27 mouse cellular contexts compared by ENCODE assay signal in the genomic region with DNA sequence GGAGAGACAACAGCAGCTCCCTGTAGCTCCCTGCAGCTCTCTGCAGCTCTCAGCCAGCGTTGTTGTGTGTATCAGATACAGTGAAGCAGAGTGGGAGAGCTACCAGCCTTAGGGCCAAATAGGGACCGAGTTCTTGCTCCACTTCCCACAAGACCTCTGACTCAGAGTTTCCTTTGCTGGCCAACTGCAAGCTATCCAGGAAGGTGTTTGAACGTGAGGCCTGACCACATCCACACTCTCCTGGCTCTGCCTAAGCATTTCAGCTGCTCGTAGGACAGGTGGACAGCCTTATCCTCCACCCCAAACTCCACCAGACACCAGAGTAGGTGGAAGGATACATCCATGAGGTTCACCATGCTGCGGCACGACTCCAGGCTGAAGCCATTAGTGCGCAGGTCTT. TPM values are rescaled to one million over a fixed set of nuclear protein-coding genes. Genes with fewer than 3 reads are reported as not detected.
A peak's percentile ranks its signal among the peaks of the same experiment; 100 is the strongest.
DNase-seq lines count a peak whose midpoint lies in the region; ATAC-seq lines count a peak whose summit lies in the region.
"Had no signal": no experiment of that assay in that cellular context is flagged by ENCODE, and none has a peak within 500 bp of the region (broad histone marks: within the 10 kb centered on the region; RNA-seq: fewer than 3 reads in every experiment).

No protein-coding gene starts in this region.

- H3K36me3 ChIP-seq in liver, embryonic 13.5 days, result peaks cover 80% of the 10 kb centered on the region
- H3K36me3 ChIP-seq in liver, embryonic 11.5 days (ENCODE audit: control insufficient read depth, insufficient read depth, low read length), result peaks cover 7% of the 10 kb centered on the region
- H3K36me3 ChIP-seq in forebrain, embryonic 10.5 days (replicated peaks), result no peaks in the 10 kb centered on the region
- H3K36me3 ChIP-seq: limb, embryonic 12.5 days had no signal

- H3K4me2 ChIP-seq in liver, embryonic 13.5 days, result no peak overlapping the region
- H3K4me2 ChIP-seq in liver, embryonic 11.5 days, result no peak overlapping the region
- H3K4me2 ChIP-seq: forebrain, embryonic 13.5 days; limb, embryonic 12.5 days; lung, embryonic 14.5 days had no signal

- H3K9ac ChIP-seq in liver, embryonic 13.5 days, result no peak overlapping the region
- H3K9ac ChIP-seq in liver, embryonic 11.5 days (ENCODE audit: low read depth, low read length), result no peak overlapping the region
- H3K9ac ChIP-seq: forebrain, embryonic 13.5 days; limb, embryonic 12.5 days; lung, embryonic 14.5 days had no signal

- no peaks in the 10 kb centered on the region for H3K9me3 ChIP-seq in liver, embryonic 13.5 days (replicated peaks)
- H3K9me3 ChIP-seq in liver, embryonic 11.5 days (ENCODE audit: control insufficient read depth, low read length), result no peaks in the 10 kb centered on the region
- no peaks in the 10 kb centered on the region for H3K9me3 ChIP-seq in forebrain, embryonic 10.5 days
- H3K9me3 ChIP-seq: forebrain, embryonic 13.5 days; limb, embryonic 12.5 days had no signal

- peak overlapping the region; percentile 32 for H3K27ac ChIP-seq in liver, embryonic 13.5 days
- no peak overlapping the region for H3K27ac ChIP-seq in liver, embryonic 11.5 days (ENCODE audit: low read depth, low read length)
- no peak overlapping the region for H3K27ac ChIP-seq in forebrain, embryonic 10.5 days
- H3K27ac ChIP-seq: forebrain, embryonic 13.5 days; limb, embryonic 12.5 days had no signal

- no peak for DNase-seq in liver, embryonic 13.5 days
- no peak for DNase-seq in liver, embryonic 11.5 days (ENCODE audit: low spot score)
- peak; percentile 72 for DNase-seq in fibroblast of lung, adult 2 months (ENCODE audit: low read depth)
- no peak for DNase-seq in forebrain, embryonic 10.5 days (ENCODE audit: extremely low spot score, low spot score)
- DNase-seq in thymus, adult 18-20 months, result no peak
- no peak for DNase-seq in frontal cortex, postnatal 25 days (ENCODE audit: low spot score in 2 of 2)
- DNase-seq: adrenal gland, postnatal 25 days; cerebellum, adult 11-12 months; cerebellum, postnatal 25 days; gastrocnemius, postnatal 10 days; kidney, adult 18-20 months; kidney, postnatal 25 days; lung, embryonic 14.5 days; midbrain, embryonic 14.5 days; spleen, adult 18-20 months; thymus, adult 2 months had no signal

- no peaks in the 10 kb centered on the region for H3K27me3 ChIP-seq in liver, embryonic 13.5 days
- H3K27me3 ChIP-seq in liver, embryonic 11.5 days (replicated peaks; ENCODE audit: control insufficient read depth, insufficient read depth, low read length), result no peaks in the 10 kb centered on the region
- H3K27me3 ChIP-seq in forebrain, embryonic 10.5 days (ENCODE audit: poor library complexity, severe bottlenecking), result no peaks in the 10 kb centered on the region
- H3K27me3 ChIP-seq: forebrain, embryonic 13.5 days; limb, embryonic 12.5 days had no signal

- no peak for ATAC-seq in liver, embryonic 13.5 days (ENCODE audit: low read depth)
- no peak for ATAC-seq in liver, embryonic 11.5 days (replicated peaks; ENCODE audit: low FRiP score)
- peak; percentile 75 for ATAC-seq in megakaryocyte, adult 5-6 weeks (ENCODE audit: poor library complexity, severe bottlenecking)
- ATAC-seq: activated CD4-positive, CD25-positive, alpha-beta regulatory T cell, adult 4 months; forebrain, embryonic 13.5 days had no signal

- WGBS in liver, embryonic 13.5 days (ENCODE audit: insufficient replicate concordance), result 61% methylated on average over 7 of the region's 7 CpGs
- 69% methylated on average over 7 of the region's 7 CpGs for WGBS in liver, embryonic 11.5 days
- WGBS in forebrain, embryonic 10.5 days, result 84% methylated on average over 7 of the region's 7 CpGs

- peaks cover 41% of the 10 kb centered on the region for H3K4me1 ChIP-seq in liver, embryonic 13.5 days (replicated peaks)
- H3K4me1 ChIP-seq in liver, embryonic 11.5 days (replicated peaks; ENCODE audit: control insufficient read depth, insufficient read depth, low read length), result peaks cover 12% of the 10 kb centered on the region
- peaks cover 19% of the 10 kb centered on the region for H3K4me1 ChIP-seq in forebrain, embryonic 10.5 days

- H3K4me3 ChIP-seq in liver, embryonic 13.5 days (replicated peaks), result no peak overlapping the region
- H3K4me3 ChIP-seq in liver, embryonic 11.5 days (ENCODE audit: low read depth, low read length), result no peak overlapping the region
- H3K4me3 ChIP-seq in forebrain, embryonic 10.5 days, result no peak overlapping the region
- H3K4me3 ChIP-seq: forebrain, embryonic 13.5 days; limb, embryonic 12.5 days had no signal

RNA-seq across cellular contexts. Expression of a gene that starts 6.1 kb away (rescaled TPM):
- not detected in 2 replicates for polyA plus RNA-seq in liver, embryonic 13.5 days (2015; fragmentation: Nextera tagmentation; extraction: Ambion mirVana)
- not detected in 2 replicates for polyA plus RNA-seq in liver, embryonic 11.5 days (2014; fragmentation: Nextera tagmentation; extraction: Ambion mirVana)
- total RNA-seq in megakaryocyte, adult 5-6 weeks (2015), result 0.16 and 0.20 TPM in 2 replicates
- total RNA-seq in megakaryocyte, adult 5-6 weeks (2017), result 1.1 and 1.2 TPM in 2 replicates
- not detected in 2 replicates for polyA plus RNA-seq in forebrain, embryonic 10.5 days (2016; fragmentation: Nextera tagmentation; extraction: Ambion mirVana)
- total RNA-seq: adrenal gland, postnatal 25 days; gastrocnemius, postnatal 10 days; heart, adult 8-10 months; left cerebral cortex, adult 8-10 months had no signal
- polyA plus RNA-seq: activated CD4-positive, CD25-positive, alpha-beta regulatory T cell, adult 4 months; forebrain, embryonic 13.5 days; frontal cortex, adult 2 months; heart, embryonic 16.5 days; hindbrain, embryonic 11.5 days; limb, embryonic 12.5 days; lung, embryonic 14.5 days; midbrain, embryonic 14.5 days; neural tube, embryonic 14.5 days; stomach, embryonic 14.5 days had no signal

RNA-seq across cellular contexts. Expression of a gene that starts 23.7 kb away (rescaled TPM):
- polyA plus RNA-seq in liver, embryonic 13.5 days (2015; fragmentation: Nextera tagmentation; extraction: Ambion mirVana), result 21.9 and 26.3 TPM in 2 replicates
- polyA plus RNA-seq in liver, embryonic 11.5 days (2014; fragmentation: Nextera tagmentation; extraction: Ambion mirVana), result 25.2 and 25.8 TPM in 2 replicates
- total RNA-seq in megakaryocyte, adult 5-6 weeks (2015), result 31.1 and 32.2 TPM in 2 replicates
- total RNA-seq in megakaryocyte, adult 5-6 weeks (2017), result 53.7 and 54.8 TPM in 2 replicates
- polyA plus RNA-seq in forebrain, embryonic 10.5 days (2016; fragmentation: Nextera tagmentation; extraction: Ambion mirVana), result 2.5 and 3.0 TPM in 2 replicates

RNA-seq across cellular contexts. Expression of a gene that starts 28.0 kb away (rescaled TPM):
- 62.2 and 69.8 TPM in 2 replicates for polyA plus RNA-seq in liver, embryonic 13.5 days (2015; fragmentation: Nextera tagmentation; extraction: Ambion mirVana)
- polyA plus RNA-seq in liver, embryonic 11.5 days (2014; fragmentation: Nextera tagmentation; extraction: Ambion mirVana), result 129 and 131 TPM in 2 replicates
- total RNA-seq in megakaryocyte, adult 5-6 weeks (2015), result 36.9 and 37.7 TPM in 2 replicates
- 29.0 and 33.7 TPM in 2 replicates for total RNA-seq in megakaryocyte, adult 5-6 weeks (2017)
- polyA plus RNA-seq in forebrain, embryonic 10.5 days (2016; fragmentation: Nextera tagmentation; extraction: Ambion mirVana), result 122 and 126 TPM in 2 replicates

RNA-seq across cellular contexts. Expression of a gene that starts 54.4 kb away (rescaled TPM):
- 11.6 and 13.9 TPM in 2 replicates for polyA plus RNA-seq in liver, embryonic 13.5 days (2015; fragmentation: Nextera tagmentation; extraction: Ambion mirVana)
- 30.7 and 33.7 TPM in 2 replicates for polyA plus RNA-seq in liver, embryonic 11.5 days (2014; fragmentation: Nextera tagmentation; extraction: Ambion mirVana)
- total RNA-seq in megakaryocyte, adult 5-6 weeks (2015), result 16.8 and 17.8 TPM in 2 replicates
- 6.3 and 7.2 TPM in 2 replicates for total RNA-seq in megakaryocyte, adult 5-6 weeks (2017)
- polyA plus RNA-seq in forebrain, embryonic 10.5 days (2016; fragmentation: Nextera tagmentation; extraction: Ambion mirVana), result 30.8 and 32.2 TPM in 2 replicates
